Mouse (Mus musculus): ENCODE results near the gene Klhl9. TPM values are rescaled to one million over a fixed set of nuclear protein-coding genes. Genes with fewer than 3 reads are reported as not detected.

Gene Klhl9
- polyA plus RNA-seq, 1 experiment from 2014 or later: 95.4 TPM

DNA sequence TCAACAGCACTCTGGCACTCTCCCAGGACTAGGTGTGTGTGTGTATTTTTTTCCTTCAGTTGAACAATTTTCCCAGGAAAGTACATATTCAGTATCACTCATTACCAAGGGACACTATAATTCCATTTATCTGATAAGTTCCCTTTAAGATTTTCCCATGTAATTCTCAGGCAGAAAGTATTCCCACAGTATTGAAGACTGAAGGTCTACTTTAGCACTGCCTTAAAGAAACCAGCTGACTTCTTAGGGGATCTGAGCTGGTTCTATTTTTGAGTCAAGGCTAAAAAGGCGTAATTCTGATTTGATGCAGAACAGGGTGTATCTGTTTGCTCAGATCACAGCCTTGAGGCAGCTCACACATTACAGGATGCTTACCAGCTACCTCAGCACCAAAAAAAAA is 3.5 kb downstream of the Klhl9 start:
- Histone ChIP-seq H3K9me3 (ENCODE audit: low read length) (no peaks in the 10 kb centered on the region), H3K4me2 (replicated peaks; ENCODE audit: low read depth, low read length) (peak overlapping the region; percentile 57), H3K9ac (replicated peaks; ENCODE audit: low read length) (peak overlapping the region; percentile 58; the same call in 1 of the 2 replicates), H3K27me3 (ENCODE audit: insufficient read depth, low read length) (no peaks in the 10 kb centered on the region), H3K27ac (ENCODE audit: low read length) (no peak overlapping the region), H3K4me1 (ENCODE audit: insufficient read depth, low read length) (peaks cover 24% of the 10 kb centered on the region), H3K4me3 (ENCODE audit: low read length) (peak overlapping the region; percentile 40), H3K36me3 (ENCODE audit: insufficient read depth, low read length) (peaks cover 32% of the 10 kb centered on the region)
- ATAC-seq (ENCODE audit: low FRiP score, low TSS enrichment): no peak
- 45% methylated on average over 1 of the region's 1 CpGs for WGBS

DNA sequence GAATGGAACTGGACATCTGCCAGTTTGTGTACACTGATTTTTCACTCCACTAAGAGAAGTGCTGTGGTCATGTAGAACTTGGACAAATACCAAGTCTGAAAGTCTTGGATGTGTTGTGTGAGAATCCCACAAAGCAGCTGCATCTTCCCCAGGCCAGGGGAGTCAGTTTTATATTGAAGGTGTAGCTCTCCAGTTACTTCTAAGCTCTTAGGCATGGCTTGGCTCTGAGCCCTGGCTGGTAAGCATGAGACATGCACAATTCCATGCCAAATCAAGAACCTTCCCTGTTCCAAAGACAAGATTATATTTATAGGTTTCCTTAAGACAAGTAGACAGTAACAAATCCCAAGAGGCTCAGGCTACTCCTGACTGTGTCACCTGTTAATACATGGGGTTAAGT is 7.2 kb downstream of the Klhl9 start:
- no peak for ATAC-seq (ENCODE audit: low FRiP score, low TSS enrichment)
- H3K4me1 ChIP-seq (ENCODE audit: insufficient read depth, low read length): peaks cover 12% of the 10 kb centered on the region
- no peak overlapping the region for H3K9ac ChIP-seq (replicated peaks; ENCODE audit: low read length)
- H3K27ac ChIP-seq (ENCODE audit: low read length): no peak overlapping the region
- H3K36me3 ChIP-seq (ENCODE audit: insufficient read depth, low read length): peaks cover 22% of the 10 kb centered on the region
- no peak overlapping the region for H3K4me2 ChIP-seq (replicated peaks; ENCODE audit: low read depth, low read length)
- H3K27me3 ChIP-seq (ENCODE audit: insufficient read depth, low read length): no peaks in the 10 kb centered on the region
- no peaks in the 10 kb centered on the region for H3K9me3 ChIP-seq (ENCODE audit: low read length)
- H3K4me3 ChIP-seq (ENCODE audit: low read length): no peak overlapping the region

DNA sequence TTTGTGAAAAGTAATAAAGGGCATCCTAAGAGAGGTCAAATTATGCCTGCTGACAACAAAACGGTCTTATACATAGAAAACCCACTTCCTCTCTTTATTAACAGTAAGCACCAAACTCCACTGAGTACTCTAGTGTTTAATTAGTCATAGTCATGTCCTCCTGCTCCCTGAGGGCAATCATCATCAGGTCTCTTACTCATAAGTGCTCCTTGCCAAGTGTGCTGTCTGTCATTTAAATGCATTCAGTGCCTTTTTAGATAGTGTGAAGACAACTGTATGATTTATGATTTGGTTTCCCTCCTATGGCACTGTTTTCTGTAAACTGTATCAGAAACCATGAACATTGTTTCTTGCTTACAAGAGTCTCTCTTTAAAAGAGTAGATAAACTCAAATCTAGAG is 8.0 kb downstream of the Klhl9 start:
- no peak for ATAC-seq (ENCODE audit: low FRiP score, low TSS enrichment)
- no peak overlapping the region for H3K9ac ChIP-seq (replicated peaks; ENCODE audit: low read length)
- peaks cover 10% of the 10 kb centered on the region for H3K4me1 ChIP-seq (ENCODE audit: insufficient read depth, low read length)
- WGBS: 78% methylated on average over 1 of the region's 1 CpGs
- no peak overlapping the region for H3K27ac ChIP-seq (ENCODE audit: low read length)
- H3K4me3 ChIP-seq (ENCODE audit: low read length): no peak overlapping the region
- no peaks in the 10 kb centered on the region for H3K27me3 ChIP-seq (ENCODE audit: insufficient read depth, low read length)
- H3K4me2 ChIP-seq (replicated peaks; ENCODE audit: low read depth, low read length): no peak overlapping the region
- H3K9me3 ChIP-seq (ENCODE audit: low read length): no peaks in the 10 kb centered on the region
- peaks cover 21% of the 10 kb centered on the region for H3K36me3 ChIP-seq (ENCODE audit: insufficient read depth, low read length)

DNA sequence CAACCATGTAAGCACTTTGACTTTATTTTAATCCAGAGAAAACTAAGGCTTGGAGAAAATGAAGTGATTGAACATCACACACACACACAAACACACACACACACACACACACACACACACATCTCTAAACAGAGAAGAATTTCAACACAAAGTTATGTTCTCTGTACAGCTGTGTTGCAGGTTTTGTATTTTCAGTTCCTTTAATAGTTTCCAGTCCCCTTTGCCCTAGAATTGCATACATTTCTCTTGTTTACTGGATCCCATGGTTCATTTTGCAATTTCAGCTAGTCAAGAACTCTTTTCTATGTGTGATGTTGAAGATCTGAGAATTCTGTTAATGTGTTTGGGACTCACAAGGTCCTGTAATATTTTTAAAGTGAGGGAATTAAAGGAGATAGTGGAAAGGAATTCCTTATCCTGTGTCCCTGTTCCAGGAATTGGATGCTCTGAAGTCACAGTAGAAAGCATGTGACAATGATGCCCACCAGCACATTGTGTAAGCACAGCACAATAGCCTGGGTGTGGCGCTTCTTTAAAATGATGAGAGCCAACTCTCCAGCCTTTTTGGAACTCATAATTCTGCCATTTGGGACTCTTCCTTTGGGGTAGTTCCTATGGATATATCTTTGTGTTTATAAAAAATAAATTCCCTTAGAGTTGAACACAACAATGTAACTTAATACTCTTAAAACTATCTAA is 15.0 kb downstream of the Klhl9 start:
- H3K4me1 ChIP-seq (ENCODE audit: insufficient read depth, low read length): no peaks in the 10 kb centered on the region
- H3K36me3 ChIP-seq (ENCODE audit: insufficient read depth, low read length): no peaks in the 10 kb centered on the region
- no peak overlapping the region for H3K4me3 ChIP-seq (ENCODE audit: low read length)
- H3K27me3 ChIP-seq (ENCODE audit: insufficient read depth, low read length): no peaks in the 10 kb centered on the region
- WGBS: 81% methylated on average over 1 of the region's 1 CpGs
- no peak overlapping the region for H3K27ac ChIP-seq (ENCODE audit: low read length)
- H3K9me3 ChIP-seq (ENCODE audit: low read length): no peaks in the 10 kb centered on the region
- ATAC-seq (ENCODE audit: low FRiP score, low TSS enrichment): no peak
- H3K4me2 ChIP-seq (replicated peaks; ENCODE audit: low read depth, low read length): no peak overlapping the region
- no peak overlapping the region for H3K9ac ChIP-seq (replicated peaks; ENCODE audit: low read length)

DNA sequence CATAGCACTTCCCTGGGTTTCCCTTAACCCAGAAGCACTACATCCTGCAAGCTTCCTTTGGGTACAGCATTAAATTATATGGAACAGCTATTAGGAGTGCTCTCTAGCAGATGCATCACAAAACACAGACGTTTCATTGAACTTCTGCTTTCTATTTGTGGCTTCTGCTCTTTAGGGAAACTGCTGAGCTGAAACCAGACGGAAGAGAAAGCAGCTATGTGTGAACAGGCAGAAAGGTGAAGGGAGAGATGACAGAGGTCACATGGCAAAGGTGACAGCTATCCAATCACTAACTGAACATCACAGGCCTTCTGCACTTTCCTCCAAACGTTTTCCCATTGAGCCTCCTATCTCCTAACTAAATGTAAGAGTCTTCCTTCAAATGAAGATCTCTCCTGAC is 16.3 kb downstream of the Klhl9 start:
- no peak for ATAC-seq (ENCODE audit: low FRiP score, low TSS enrichment)
- no peaks in the 10 kb centered on the region for H3K9me3 ChIP-seq (ENCODE audit: low read length)
- H3K36me3 ChIP-seq (ENCODE audit: insufficient read depth, low read length): no peaks in the 10 kb centered on the region
- H3K27ac ChIP-seq (ENCODE audit: low read length): no peak overlapping the region
- no peaks in the 10 kb centered on the region for H3K4me1 ChIP-seq (ENCODE audit: insufficient read depth, low read length)
- H3K4me2 ChIP-seq (replicated peaks; ENCODE audit: low read depth, low read length): no peak overlapping the region
- no peak overlapping the region for H3K4me3 ChIP-seq (ENCODE audit: low read length)
- no peaks in the 10 kb centered on the region for H3K27me3 ChIP-seq (ENCODE audit: insufficient read depth, low read length)
- WGBS: 35% methylated on average over 3 of the region's 3 CpGs
- no peak overlapping the region for H3K9ac ChIP-seq (replicated peaks; ENCODE audit: low read length)

DNA sequence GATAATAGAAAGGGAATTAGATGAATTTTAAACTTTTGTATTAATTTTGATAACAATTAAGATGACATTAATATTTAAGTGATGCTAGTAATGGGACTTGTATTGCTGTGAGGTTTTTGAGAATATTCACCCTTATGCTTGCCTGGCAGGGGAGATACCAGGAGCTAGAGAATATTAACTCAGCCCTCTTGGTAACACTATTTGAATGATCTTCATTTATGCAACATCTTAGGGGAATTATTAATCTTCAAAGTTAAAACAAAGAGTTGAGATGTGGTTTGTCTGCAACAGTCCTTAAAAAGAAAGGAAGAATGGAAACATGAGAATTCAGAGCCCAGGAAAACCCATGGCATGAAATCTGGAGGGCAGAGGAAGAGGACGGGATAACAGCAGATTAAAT is 23.0 kb downstream of the Klhl9 start:
- Histone ChIP-seq H3K9me3 (ENCODE audit: low read length) (no peaks in the 10 kb centered on the region), H3K36me3 (ENCODE audit: insufficient read depth, low read length) (no peaks in the 10 kb centered on the region), H3K27me3 (ENCODE audit: insufficient read depth, low read length) (peaks cover 2% of the 10 kb centered on the region; the same call in 1 of the 2 replicates), H3K27ac (ENCODE audit: low read length) (no peak overlapping the region), H3K4me3 (ENCODE audit: low read length) (no peak overlapping the region), H3K9ac (replicated peaks; ENCODE audit: low read length) (no peak overlapping the region), H3K4me1 (ENCODE audit: insufficient read depth, low read length) (no peaks in the 10 kb centered on the region), H3K4me2 (replicated peaks; ENCODE audit: low read depth, low read length) (no peak overlapping the region)
- ATAC-seq (ENCODE audit: low FRiP score, low TSS enrichment): no peak
- WGBS: 71% methylated on average over 1 of the region's 1 CpGs

DNA sequence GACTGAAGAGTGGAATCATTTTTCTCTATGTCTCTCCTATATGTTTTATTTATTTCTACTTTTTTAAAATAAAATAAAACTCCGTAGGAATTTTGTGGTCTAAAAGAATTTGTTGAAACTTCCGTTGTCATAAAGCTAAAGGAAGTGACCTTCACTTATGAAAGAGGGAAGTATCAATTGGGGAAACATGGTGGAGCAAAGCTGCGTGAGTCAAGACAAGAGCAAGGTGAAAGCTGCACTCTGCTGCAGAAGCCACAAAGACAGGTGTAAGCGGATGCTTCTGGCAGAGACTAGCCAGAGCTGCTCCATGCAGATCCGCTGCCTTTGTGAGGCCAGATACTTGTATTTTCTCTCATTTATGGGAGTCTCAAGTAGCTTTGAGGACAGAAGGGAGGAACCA is 23.5 kb downstream of the Klhl9 start:
- no peak overlapping the region for H3K27ac ChIP-seq (ENCODE audit: low read length)

DNA sequence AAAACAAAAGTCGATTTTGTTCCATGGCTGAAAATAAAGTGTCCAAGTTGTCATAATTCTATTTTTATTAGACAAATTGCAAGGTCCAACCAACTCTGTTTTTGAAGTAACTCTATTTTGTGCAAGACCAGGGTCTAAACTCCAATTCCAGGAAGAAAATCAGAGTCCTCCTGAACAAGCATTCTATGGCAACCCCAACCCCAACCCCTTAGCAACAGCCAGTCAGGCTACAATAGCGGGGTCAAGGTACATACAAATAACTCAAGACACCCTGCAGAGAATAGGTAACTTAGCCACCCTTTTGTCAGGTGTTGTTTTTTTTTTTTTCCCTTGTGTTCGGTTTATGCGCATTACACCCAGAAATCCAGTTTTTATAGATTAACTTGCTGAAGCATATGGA is 24.5 kb downstream of the Klhl9 start:
- Histone ChIP-seq H3K27ac (ENCODE audit: low read length) (no peak overlapping the region), H3K36me3 (ENCODE audit: insufficient read depth, low read length) (no peaks in the 10 kb centered on the region), H3K27me3 (ENCODE audit: insufficient read depth, low read length) (peaks cover 3% of the 10 kb centered on the region; the same call in 1 of the 2 replicates), H3K9me3 (ENCODE audit: low read length) (no peaks in the 10 kb centered on the region), H3K4me3 (ENCODE audit: low read length) (no peak overlapping the region), H3K4me2 (replicated peaks; ENCODE audit: low read depth, low read length) (no peak overlapping the region), H3K4me1 (ENCODE audit: insufficient read depth, low read length) (no peaks in the 10 kb centered on the region), H3K9ac (replicated peaks; ENCODE audit: low read length) (no peak overlapping the region)
- WGBS: 83% methylated on average over 4 of the region's 4 CpGs
- no peak for ATAC-seq (ENCODE audit: low FRiP score, low TSS enrichment)

More for the DNA sequence above, 23.5 kb downstream of the Klhl9 start:
- H3K9me3 ChIP-seq (ENCODE audit: low read length): no peaks in the 10 kb centered on the region
- no peak for ATAC-seq (ENCODE audit: low FRiP score, low TSS enrichment)
- WGBS: 83% methylated on average over 5 of the region's 5 CpGs
- no peaks in the 10 kb centered on the region for H3K36me3 ChIP-seq (ENCODE audit: insufficient read depth, low read length)
- no peaks in the 10 kb centered on the region for H3K4me1 ChIP-seq (ENCODE audit: insufficient read depth, low read length)
- no peak overlapping the region for H3K4me3 ChIP-seq (ENCODE audit: low read length)
- peaks cover 3% of the 10 kb centered on the region; the same call in 1 of the 2 replicates for H3K27me3 ChIP-seq (ENCODE audit: insufficient read depth, low read length)
- no peak overlapping the region for H3K9ac ChIP-seq (replicated peaks; ENCODE audit: low read length)
- no peak overlapping the region for H3K4me2 ChIP-seq (replicated peaks; ENCODE audit: low read depth, low read length)

DNA sequence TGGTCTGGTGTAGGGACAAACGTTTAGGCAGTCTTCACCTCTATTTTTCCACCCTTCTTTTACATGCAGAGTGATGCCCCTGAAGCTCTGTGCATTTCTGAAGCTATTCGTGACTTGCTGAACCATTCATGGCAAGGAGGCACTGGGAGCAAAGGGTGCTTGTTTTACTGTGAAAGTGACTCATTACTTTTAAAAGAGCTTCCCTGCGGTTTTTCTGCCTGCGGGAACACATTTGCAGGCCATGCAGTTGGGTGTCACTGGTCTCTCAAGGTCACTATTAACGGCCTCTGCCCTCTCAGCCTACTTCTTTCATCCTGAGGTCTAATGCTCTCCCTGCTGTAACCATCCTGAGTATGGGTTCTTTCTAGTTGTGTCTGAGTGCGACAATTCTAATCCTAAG is 25.2 kb downstream of the Klhl9 start:
- H3K36me3 ChIP-seq (ENCODE audit: insufficient read depth, low read length): no peaks in the 10 kb centered on the region
- no peak overlapping the region for H3K27ac ChIP-seq (ENCODE audit: low read length)
- no peak overlapping the region for H3K4me3 ChIP-seq (ENCODE audit: low read length)
- no peak for ATAC-seq (ENCODE audit: low FRiP score, low TSS enrichment)
- H3K4me2 ChIP-seq (replicated peaks; ENCODE audit: low read depth, low read length): no peak overlapping the region
- no peak overlapping the region for H3K9ac ChIP-seq (replicated peaks; ENCODE audit: low read length)
- no peaks in the 10 kb centered on the region for H3K4me1 ChIP-seq (ENCODE audit: insufficient read depth, low read length)
- H3K27me3 ChIP-seq (ENCODE audit: insufficient read depth, low read length): peaks cover 6% of the 10 kb centered on the region; the same call in 1 of the 2 replicates
- H3K9me3 ChIP-seq (ENCODE audit: low read length): no peaks in the 10 kb centered on the region
- WGBS: 51% methylated on average over 6 of the region's 6 CpGs

DNA sequence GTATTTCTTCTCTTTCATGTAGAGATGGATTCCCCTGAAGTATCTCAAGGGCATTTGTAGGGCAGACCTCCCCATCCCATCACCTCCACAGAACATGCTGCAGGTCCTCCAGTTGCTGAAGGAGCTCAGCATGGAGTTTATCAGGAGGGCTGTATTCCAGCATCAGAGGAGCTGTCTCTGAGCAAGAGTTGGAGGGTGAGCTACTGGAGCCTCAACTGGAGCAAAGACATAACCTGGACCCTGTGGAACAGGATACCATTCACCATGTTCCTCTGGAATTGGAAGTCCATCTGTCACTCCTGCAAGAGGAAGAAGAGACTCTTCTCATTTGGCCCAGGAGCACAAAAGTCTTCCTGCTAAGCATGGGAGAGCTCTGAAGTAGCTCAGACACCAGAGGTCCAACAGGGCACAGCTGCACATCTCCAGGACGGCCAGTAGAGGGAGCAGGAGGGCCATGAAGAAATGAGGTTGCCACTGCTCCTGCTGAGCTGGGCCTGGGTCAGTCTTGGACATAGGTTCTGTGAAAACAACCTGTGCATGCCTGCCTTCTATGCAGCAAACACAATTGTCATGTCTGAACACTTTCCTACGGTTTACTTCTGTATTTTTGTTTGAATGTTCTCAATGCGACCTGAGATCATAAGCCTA is 25.9 kb downstream of the Klhl9 start:
- Histone ChIP-seq H3K9me3 (ENCODE audit: low read length) (no peaks in the 10 kb centered on the region), H3K36me3 (ENCODE audit: insufficient read depth, low read length) (no peaks in the 10 kb centered on the region), H3K4me3 (ENCODE audit: low read length) (no peak overlapping the region), H3K27me3 (ENCODE audit: insufficient read depth, low read length) (peaks cover 6% of the 10 kb centered on the region; the same call in 1 of the 2 replicates), H3K4me1 (ENCODE audit: insufficient read depth, low read length) (no peaks in the 10 kb centered on the region), H3K27ac (ENCODE audit: low read length) (no peak overlapping the region), H3K9ac (replicated peaks; ENCODE audit: low read length) (no peak overlapping the region), H3K4me2 (replicated peaks; ENCODE audit: low read depth, low read length) (no peak overlapping the region)
- whole genome bisulfite sequencing: 20% methylated on average over 3 of the region's 3 CpGs
- peak; percentile 92 for ATAC-seq (ENCODE audit: low FRiP score, low TSS enrichment)
